Mouse (Mus musculus) hindbrain, embryonic 11.5 days (tissue): ENCODE measurements around the gene Naa10. TPM values are rescaled to one million over a fixed set of nuclear protein-coding genes. Genes with fewer than 3 reads are reported as not detected.
A peak's percentile ranks its signal among the peaks of the same experiment; 100 is the strongest.

ENCODE experiments used
- ATAC-seq: fragments of 200-750 bp; cut with Nextera tagmentation; 2 replicates; pipeline ENCODE4 v1.8.0; 2017; ENCODE audit warnings: mild to moderate bottlenecking, moderate TSS enrichment, moderate library complexity; ENCODE audit not compliant: low FRiP score
- DNase-seq: peaks from one replicate; pipeline ENCODE4 v3.0.0-alpha.2; 2015; ENCODE audit warnings: low spot score
- H3K27ac ChIP-seq: fragments of 300-500 bp; sonication (generic); 2 replicates; pipeline ENCODE4 v1.5.1; 2014; ENCODE audit warnings: mild to moderate bottlenecking, low read depth, low read length
- H3K27me3 ChIP-seq: fragments of 300-500 bp; sonication (generic); 2 replicates; pipeline ENCODE4 v1.6.1; 2014; ENCODE audit warnings: mild to moderate bottlenecking, low read length, moderate library complexity, mixed read lengths; ENCODE audit not compliant: control insufficient read depth, insufficient read depth
- H3K36me3 ChIP-seq: fragments of 300-500 bp; sonication (generic); 2 replicates; pipeline ENCODE4 v1.6.1; 2014; ENCODE audit warnings: mild to moderate bottlenecking, low read length, moderate library complexity, mixed read lengths; ENCODE audit not compliant: control insufficient read depth, insufficient read depth
- H3K4me1 ChIP-seq: fragments of 300-500 bp; sonication (generic); replicated peaks from 2 replicates; pipeline ENCODE4 v1.6.1; 2014; ENCODE audit warnings: low read length, mixed read lengths; ENCODE audit not compliant: control insufficient read depth, insufficient read depth
- H3K4me2 ChIP-seq: fragments of 300-500 bp; sonication (generic); replicated peaks from 2 replicates; pipeline ENCODE4 v1.6.1; 2014; ENCODE audit warnings: mild to moderate bottlenecking, low read depth, low read length
- H3K4me3 ChIP-seq: fragments of 300-500 bp; sonication (generic); 2 replicates; pipeline ENCODE4 v1.5.1; 2014; ENCODE audit warnings: low read depth, low read length
- H3K9ac ChIP-seq: fragments of 300-500 bp; sonication (generic); 2 replicates; pipeline ENCODE4 v1.6.1; 2014; ENCODE audit warnings: low read depth, low read length
- H3K9me3 ChIP-seq: fragments of 300-500 bp; sonication (generic); 2 replicates; pipeline ENCODE4 v1.6.1; 2016; ENCODE audit warnings: low read length; ENCODE audit not compliant: control insufficient read depth
- WGBS: fragments of 180-500 bp; shearing (Covaris S2); extraction: QIAGEN DNeasy Blood & Tissue Kit; methylation state at CpG from one replicate; pipeline ENCODE4 v1.1.7; 2014; 5-methylcytosine and 5-hydroxymethylcytosine counted together
- polyA plus RNA-seq: library from polyadenylated mRNA; unstranded; fragments of >200 nt; fragmentation: Nextera tagmentation; extraction: Ambion mirVana; gene quantifications from 2 replicates; pipeline ENCODE4 v1.2.1, GENCODE M21; 2014

Gene Naa10
- polyA plus RNA-seq, 1 experiment from 2014 or later: 117 TPM

DNA sequence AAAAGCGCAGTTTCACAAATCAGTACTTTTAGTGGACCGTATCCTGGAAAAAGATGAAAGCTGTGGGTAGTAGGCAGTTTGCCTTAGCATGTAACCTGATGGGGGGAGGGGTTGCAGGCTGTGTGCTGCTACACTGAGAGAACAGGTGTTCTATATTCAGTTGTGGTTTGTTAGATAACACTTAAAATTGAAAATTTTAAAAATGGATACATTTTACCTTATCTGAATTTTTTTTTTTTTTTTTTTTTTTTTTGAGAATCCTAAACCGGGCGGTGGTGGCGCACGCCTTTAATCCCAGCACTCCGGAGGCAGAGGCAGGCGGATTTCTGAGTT is 772 bp upstream of the Naa10 start:
- DNase-seq (no peak), ATAC-seq (no peak)
- no peaks in the 10 kb centered on the region for H3K27me3 ChIP-seq
- H3K4me2 ChIP-seq: peak overlapping the region; percentile 57
- peak overlapping the region; percentile 58; the same call in 1 of the 2 replicates for H3K4me3 ChIP-seq
- H3K27ac ChIP-seq: no peak overlapping the region
- WGBS: 58% methylated on average over 4 of the region's 8 CpGs
- no peaks in the 10 kb centered on the region for H3K9me3 ChIP-seq
- H3K9ac ChIP-seq: peak overlapping the region; percentile 42; the same call in 1 of the 2 replicates
- no peaks in the 10 kb centered on the region for H3K4me1 ChIP-seq
- no peaks in the 10 kb centered on the region for H3K36me3 ChIP-seq

DNA sequence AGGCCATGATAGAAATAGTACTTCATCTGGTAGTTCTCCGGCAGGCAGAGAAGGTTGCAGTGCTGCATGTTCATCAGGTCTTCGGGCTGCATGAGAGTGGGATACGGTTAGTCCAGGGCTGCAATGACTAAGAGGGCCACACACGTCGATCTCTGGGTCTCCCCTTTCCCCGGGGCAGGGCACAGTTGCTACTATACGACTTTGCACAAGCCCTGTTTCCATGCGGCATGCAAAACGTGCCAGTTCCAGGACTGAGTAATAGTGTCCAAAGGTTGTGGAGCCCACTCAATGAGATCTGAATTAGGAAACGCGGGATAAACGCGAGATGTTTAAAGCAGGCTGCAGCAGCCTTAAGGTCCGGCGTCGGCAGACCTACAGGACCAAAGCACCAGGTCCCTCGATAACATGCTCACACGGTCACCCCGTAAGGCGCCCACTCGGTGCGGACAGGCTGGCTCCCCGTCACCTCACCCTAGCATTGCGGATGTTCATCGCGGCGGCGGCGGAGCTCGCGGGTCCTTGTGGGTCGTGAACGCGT is 390 bp downstream of the Naa10 start:
- Histone ChIP-seq H3K9me3 (no peaks in the 10 kb centered on the region), H3K4me2 (peak overlapping the region; percentile 64), H3K27ac (peak overlapping the region; percentile 63), H3K36me3 (no peaks in the 10 kb centered on the region), H3K4me1 (no peaks in the 10 kb centered on the region), H3K27me3 (no peaks in the 10 kb centered on the region), H3K4me3 (peak overlapping the region; percentile 58), H3K9ac (peak overlapping the region; percentile 72)
- DNase-seq (no peak), ATAC-seq (peak; percentile 55)
- 14% methylated on average over 34 of the region's 34 CpGs for WGBS

DNA sequence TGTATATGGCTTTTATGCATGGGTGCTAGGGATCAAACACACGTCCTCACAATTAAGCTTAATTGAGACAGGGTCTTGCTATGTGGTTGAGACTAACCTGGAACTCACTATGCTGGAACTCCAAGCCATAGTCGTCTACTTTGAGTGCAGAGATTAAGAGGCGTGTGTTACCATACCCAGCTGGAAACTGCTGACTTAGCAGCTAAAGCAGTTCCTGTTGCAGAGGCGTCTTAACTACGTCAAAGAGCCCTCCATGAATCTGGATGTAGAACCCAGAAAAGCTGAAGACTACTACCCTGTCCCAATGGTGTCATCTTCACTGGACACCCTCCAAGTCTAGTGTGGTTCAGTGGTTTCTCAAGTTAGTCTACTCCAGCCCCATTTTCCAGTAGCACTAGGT is 3.1 kb downstream of the Naa10 start:
- no peaks in the 10 kb centered on the region for H3K36me3 ChIP-seq

DNA sequence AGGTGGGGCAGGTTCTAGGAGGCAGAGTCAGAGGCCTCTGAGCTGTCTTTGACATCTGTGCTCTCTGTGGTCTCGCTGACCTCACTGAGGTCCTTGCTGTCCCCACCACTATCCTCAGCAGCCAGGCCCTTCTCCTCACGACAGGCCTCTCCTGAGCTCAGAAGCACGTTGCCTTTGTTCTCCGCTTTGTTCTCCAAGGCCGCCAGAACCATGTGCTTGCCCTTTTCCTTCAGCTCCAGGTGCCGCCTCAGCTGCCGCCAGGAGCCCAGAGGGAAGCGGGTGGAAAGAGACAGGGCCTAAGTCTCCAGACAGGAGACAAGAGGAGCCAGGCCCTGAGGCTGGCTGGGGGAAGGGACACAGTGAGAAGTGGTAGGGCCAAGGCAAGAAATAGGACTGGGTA is 4.8 kb downstream of the Naa10 start:
- 81% methylated on average over 8 of the region's 8 CpGs for WGBS
- Histone ChIP-seq H3K4me1 (no peaks in the 10 kb centered on the region), H3K27me3 (no peaks in the 10 kb centered on the region), H3K36me3 (no peaks in the 10 kb centered on the region), H3K4me2 (no peak overlapping the region), H3K9me3 (no peaks in the 10 kb centered on the region), H3K4me3 (no peak overlapping the region), H3K27ac (no peak overlapping the region), H3K9ac (no peak overlapping the region)
- ATAC-seq (no peak), DNase-seq (no peak)

More for the DNA sequence above, 3.1 kb downstream of the Naa10 start:
- Histone ChIP-seq H3K4me2 (no peak overlapping the region), H3K4me1 (no peaks in the 10 kb centered on the region), H3K27ac (no peak overlapping the region), H3K9me3 (no peaks in the 10 kb centered on the region), H3K27me3 (no peaks in the 10 kb centered on the region), H3K9ac (no peak overlapping the region), H3K4me3 (no peak overlapping the region)
- 92% methylated on average over 5 of the region's 5 CpGs for WGBS
- DNase-seq (no peak), ATAC-seq (no peak)

DNA sequence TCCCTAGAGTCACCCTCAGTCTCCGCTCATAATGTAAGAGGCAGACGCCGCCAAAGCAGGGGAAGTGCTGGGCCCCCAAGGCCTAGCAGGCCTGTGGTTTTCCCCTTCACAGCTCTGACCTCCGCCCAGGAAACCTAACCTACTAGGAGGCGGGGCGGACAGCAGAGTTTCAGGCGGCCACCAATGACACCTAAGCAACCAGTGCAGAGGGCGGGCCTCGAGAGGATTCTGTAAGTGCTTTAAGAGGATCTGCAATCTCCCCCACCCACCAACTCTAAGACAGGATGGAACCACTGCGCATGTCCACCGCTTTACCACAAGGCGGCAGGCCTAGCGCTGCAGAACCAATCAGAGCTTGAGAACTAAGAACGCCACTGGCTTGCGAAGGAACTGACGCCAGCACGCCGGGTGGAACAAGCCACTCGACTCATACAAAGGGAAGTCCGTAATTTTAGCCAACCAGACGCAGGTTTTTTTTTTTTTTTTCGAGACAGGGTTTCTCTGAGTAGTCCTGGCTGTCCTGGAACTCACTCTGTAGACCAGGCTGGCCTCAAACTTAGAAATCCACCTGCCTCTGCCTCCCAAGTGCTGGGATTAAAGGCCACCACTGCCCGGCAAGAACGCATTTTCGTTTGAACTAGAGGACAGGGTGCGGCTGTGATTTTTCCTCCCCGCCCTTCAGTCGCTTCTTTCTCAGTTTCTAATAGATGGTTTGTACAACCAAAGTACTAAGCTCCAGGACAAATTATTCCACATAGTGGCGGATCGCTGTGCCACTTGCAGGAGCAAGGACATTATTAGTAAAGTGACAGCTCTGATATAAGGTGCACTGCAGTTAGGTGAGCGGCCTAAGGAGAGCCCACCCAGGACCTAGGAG is 6.7 kb downstream of the Naa10 start:
- H3K9ac ChIP-seq: no peak overlapping the region
- ATAC-seq (peak; percentile 96), DNase-seq (peak; percentile 87)
- peak overlapping the region; percentile 42; the same call in 1 of the 2 replicates for H3K27ac ChIP-seq
- H3K36me3 ChIP-seq: no peaks in the 10 kb centered on the region
- WGBS: 24% methylated on average over 31 of the region's 31 CpGs
- H3K4me2 ChIP-seq: peak overlapping the region; percentile 26
- no peaks in the 10 kb centered on the region for H3K9me3 ChIP-seq
- H3K4me3 ChIP-seq: 0 out of 2 replicates have a peak overlapping the region, but pooled peaks have one; percentile 10
- no peaks in the 10 kb centered on the region for H3K4me1 ChIP-seq
- no peaks in the 10 kb centered on the region for H3K27me3 ChIP-seq

DNA sequence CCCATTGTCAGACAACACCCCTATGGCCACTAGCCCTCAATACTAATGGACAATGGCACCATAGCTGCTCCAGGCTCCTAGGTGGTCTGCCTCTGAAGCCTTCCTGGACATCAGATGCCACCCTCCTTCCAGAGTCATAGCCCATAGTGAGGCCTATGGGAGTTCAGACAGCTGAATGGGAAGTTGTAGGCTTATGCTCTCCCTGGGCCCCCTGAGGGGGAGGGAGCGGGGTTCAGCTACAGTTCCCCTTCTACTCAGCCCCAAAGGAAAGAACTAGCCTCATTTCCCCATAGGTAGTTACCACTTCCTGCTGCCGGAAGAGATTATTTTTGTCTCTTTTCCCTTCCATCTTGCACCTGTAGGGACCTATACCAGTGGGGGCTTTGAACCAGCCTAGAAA is 10.2 kb downstream of the Naa10 start:
- Histone ChIP-seq H3K4me3 (no peak overlapping the region), H3K27me3 (no peaks in the 10 kb centered on the region), H3K36me3 (no peaks in the 10 kb centered on the region), H3K4me1 (no peaks in the 10 kb centered on the region), H3K4me2 (no peak overlapping the region), H3K9me3 (no peaks in the 10 kb centered on the region), H3K9ac (no peak overlapping the region), H3K27ac (no peak overlapping the region)
- 76% methylated on average over 2 of the region's 2 CpGs for WGBS
- ATAC-seq (no peak), DNase-seq (no peak)

DNA sequence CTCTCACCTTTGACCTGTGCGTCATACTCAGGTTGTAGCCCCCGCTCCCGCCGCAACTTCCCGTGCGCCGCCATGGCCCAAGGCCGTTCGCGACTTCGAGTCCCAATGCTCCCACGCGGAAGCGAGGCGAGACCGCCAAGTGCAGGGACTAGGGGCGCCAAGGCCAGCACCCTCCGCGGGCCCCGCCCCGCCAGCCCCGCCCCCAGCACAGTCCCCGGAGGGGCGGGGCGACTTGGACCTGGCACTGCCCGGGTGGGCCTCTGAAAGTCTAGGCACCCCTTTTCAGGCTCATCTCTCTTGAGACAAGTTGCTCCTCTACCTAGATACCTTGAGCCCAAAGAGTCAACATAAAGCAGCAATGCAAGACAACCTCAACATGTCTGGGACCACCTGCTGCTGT is 10.6 kb downstream of the Naa10 start:
- Histone ChIP-seq H3K4me1 (no peaks in the 10 kb centered on the region), H3K4me3 (no peak overlapping the region), H3K9ac (no peak overlapping the region), H3K36me3 (no peaks in the 10 kb centered on the region), H3K9me3 (no peaks in the 10 kb centered on the region), H3K27ac (no peak overlapping the region), H3K4me2 (0 out of 2 replicates have a peak overlapping the region, but pooled peaks have one; percentile 4), H3K27me3 (no peaks in the 10 kb centered on the region)
- no peak for DNase-seq
- ATAC-seq: no peak
- WGBS: 14% methylated on average over 23 of the region's 26 CpGs

DNA sequence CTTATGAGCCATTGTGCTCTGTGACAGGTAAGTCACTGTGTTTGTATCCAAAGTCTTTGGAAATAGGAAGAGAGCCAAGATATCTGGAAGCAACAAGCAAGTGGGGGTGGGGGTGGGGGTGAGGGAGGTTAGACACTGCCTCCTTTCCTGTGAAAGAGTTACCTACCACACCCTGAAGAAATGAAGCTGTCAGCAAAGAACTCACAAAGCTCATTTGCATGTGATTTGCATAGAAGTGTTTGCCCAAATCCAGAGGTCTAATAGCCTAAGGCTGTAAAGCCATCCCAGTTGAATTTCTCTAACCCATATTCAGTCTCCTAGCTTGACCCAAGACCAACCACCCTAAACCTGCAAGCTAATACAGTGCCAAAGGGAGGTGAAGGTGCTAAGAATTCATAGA is 11.3 kb downstream of the Naa10 start:
- no peaks in the 10 kb centered on the region for H3K27me3 ChIP-seq
- H3K4me3 ChIP-seq: no peak overlapping the region
- H3K4me2 ChIP-seq: no peak overlapping the region
- H3K9me3 ChIP-seq: no peaks in the 10 kb centered on the region
- DNase-seq (no peak), ATAC-seq (no peak)
- no peak overlapping the region for H3K9ac ChIP-seq
- no peak overlapping the region for H3K27ac ChIP-seq
- no peaks in the 10 kb centered on the region for H3K4me1 ChIP-seq
- H3K36me3 ChIP-seq: no peaks in the 10 kb centered on the region

DNA sequence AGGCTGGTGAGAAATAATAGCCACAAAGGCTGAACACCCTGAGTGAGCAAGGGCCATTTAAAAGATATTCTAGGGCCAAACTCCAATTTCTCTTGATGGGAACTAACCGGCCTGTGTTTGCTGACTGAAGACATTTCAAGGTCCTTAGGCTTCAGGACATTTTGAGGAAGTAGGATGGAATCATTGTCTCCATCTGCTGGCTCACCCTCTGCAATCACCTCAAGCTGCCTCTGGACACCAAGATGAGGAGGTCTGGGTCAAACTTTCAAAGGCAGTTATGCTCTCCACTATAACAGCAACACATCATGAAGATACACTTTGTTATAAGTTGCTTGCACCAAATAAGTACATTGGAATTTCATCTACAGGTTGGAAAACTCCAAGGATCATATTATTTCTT is 11.7 kb downstream of the Naa10 start:
- Histone ChIP-seq H3K27ac (no peak overlapping the region), H3K4me2 (no peak overlapping the region), H3K36me3 (no peaks in the 10 kb centered on the region), H3K9ac (no peak overlapping the region), H3K4me3 (no peak overlapping the region), H3K9me3 (no peaks in the 10 kb centered on the region), H3K27me3 (no peaks in the 10 kb centered on the region), H3K4me1 (no peaks in the 10 kb centered on the region)
- ATAC-seq (no peak), DNase-seq (no peak)
- 89% methylated on average over 1 of the region's 1 CpGs for WGBS
